Mouse (Mus musculus): ENCODE results near the gene Herc4. TPM values are rescaled to one million over a fixed set of nuclear protein-coding genes. Genes with fewer than 3 reads are reported as not detected.
"Not testable (repeated sequence)": the region's sequence is repeated elsewhere in the genome, so short reads cannot be mapped to it uniquely, and the experiment has no call there.

Herc4 gene
- total and polyA plus RNA-seq, 3 experiments, result 14.0 to 195 (median 76.9) TPM

- DNase-seq, result no peak
These were observed 107.1 kb downstream of the Herc4 start for GRCm38 (mm10) chr10:63350666-63351065.

GRCm38 (mm10) chr10:63351099-63351498, 107.5 kb downstream of the Herc4 start:
- DNase-seq, result not testable (repeated sequence)

- no peak for DNase-seq
These were observed 108.5 kb downstream of the Herc4 start for GRCm38 (mm10) chr10:63352111-63352510.

GRCm38 (mm10) chr10:63360502-63360901, 116.9 kb downstream of the Herc4 start:
- no peak for DNase-seq

- no peak for DNase-seq
These were observed 122.4 kb downstream of the Herc4 start for GRCm38 (mm10) chr10:63365918-63366455.

- peak; percentile 2 for DNase-seq
These were observed 123.8 kb downstream of the Herc4 start for GRCm38 (mm10) chr10:63367386-63367785.

Other genes starting within 250 kb of the Herc4 start
- 10 to 100 TPM; 40.3 to 42.4 TPM for gene Hnrnph3, start 219.6 kb upstream of the Herc4 start, total RNA-seq (2021)
- gene Hnrnph3, start 219.6 kb upstream of the Herc4 start, polyA plus RNA-seq (2012; rRNA removed), result 2.4 and 3.7 TPM in 2 replicates
- 1 to 10 TPM; 3.1 to 3.9 TPM for gene Pbld2, start 219.5 kb upstream of the Herc4 start, total RNA-seq (2021)
- 0.87 and 1.4 TPM in 2 replicates for gene Pbld2, start 219.5 kb upstream of the Herc4 start, polyA plus RNA-seq (2012; rRNA removed)
- 1 to 10 TPM; 2.0 to 3.0 TPM for gene Pbld1, start 183.6 kb upstream of the Herc4 start, total RNA-seq (2021)
- gene Pbld1, start 183.6 kb upstream of the Herc4 start, polyA plus RNA-seq (2012; rRNA removed), result 0.40 and 0.90 TPM in 2 replicates
- gene Atoh7, start 144.2 kb upstream of the Herc4 start, total RNA-seq (2021), result not detected
- gene Atoh7, start 144.2 kb upstream of the Herc4 start, polyA plus RNA-seq (2012; rRNA removed), result 0.10 TPM in 1 of 2 replicates, not detected in the other
- gene Mypn, start 39.9 kb upstream of the Herc4 start, total RNA-seq (2021), result 1 to 10 TPM in 1 of 2 experiments, under 1 TPM in 1; 0.31 to 1.1 TPM
- gene Mypn, start 39.9 kb upstream of the Herc4 start, polyA plus RNA-seq (2012; rRNA removed), result 0.02 and 0.07 TPM in 2 replicates
- gene Sirt1, start 137.9 kb downstream of the Herc4 start, total RNA-seq (2021), result 10 to 100 TPM; 13.9 to 17.4 TPM
- 1.2 and 1.4 TPM in 2 replicates for gene Sirt1, start 137.9 kb downstream of the Herc4 start, polyA plus RNA-seq (2012; rRNA removed)
- 10 to 100 TPM; 13.0 to 19.2 TPM for gene Dnajc12, start 138.6 kb downstream of the Herc4 start, total RNA-seq (2021)
- 0.57 and 0.68 TPM in 2 replicates for gene Dnajc12, start 138.6 kb downstream of the Herc4 start, polyA plus RNA-seq (2012; rRNA removed)
- gene Gm7075, start 178.0 kb downstream of the Herc4 start, total RNA-seq (2021), result not detected
- gene Gm7075, start 178.0 kb downstream of the Herc4 start, polyA plus RNA-seq (2012; rRNA removed), result not detected in 2 replicates
- gene Ctnna3, start 186.3 kb downstream of the Herc4 start, total RNA-seq (2021), result under 1 TPM; 0.37 to 0.83 TPM
- gene Ctnna3, start 186.3 kb downstream of the Herc4 start, polyA plus RNA-seq (2012; rRNA removed), result 0.06 TPM in 1 of 2 replicates, not detected in the other

Data from adrenal gland, adult 2 months (tissue).